23 mouse cellular contexts compared by ENCODE assay signal in the genomic region with DNA sequence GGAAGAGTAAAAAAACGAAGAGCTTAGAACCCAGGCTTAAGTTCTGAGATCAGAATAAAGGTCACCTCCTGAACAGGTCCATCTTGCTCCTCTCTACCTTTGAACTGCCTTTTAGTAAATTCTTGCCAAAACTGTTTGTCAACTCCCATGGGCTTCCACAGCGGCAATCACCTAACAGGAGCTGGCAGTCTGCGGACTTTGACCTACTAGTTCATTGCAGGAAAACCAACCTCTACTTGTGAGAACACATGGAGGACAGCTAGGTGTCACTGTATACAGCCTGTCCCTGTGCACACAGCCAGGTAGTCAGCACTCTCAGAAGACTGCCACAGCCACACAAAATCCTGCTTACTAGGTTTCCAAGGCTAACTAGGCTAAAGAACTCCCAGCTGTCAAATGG.
DNase-seq lines count a peak whose midpoint lies in the region; ATAC-seq lines count a peak whose summit lies in the region.
"Had no signal": no experiment of that assay in that cellular context is flagged by ENCODE, and none has a peak within 500 bp of the region (broad histone marks: within the 10 kb centered on the region; RNA-seq: fewer than 3 reads in every experiment).

No protein-coding gene starts in this region.

- no peaks in the 10 kb centered on the region for H3K9me3 ChIP-seq in kidney, embryonic 16.5 days (ENCODE audit: low read length)
- H3K9me3 ChIP-seq in liver, embryonic 15.5 days (replicated peaks) = no peaks in the 10 kb centered on the region
- H3K9me3 ChIP-seq in liver, embryonic 12.5 days (replicated peaks) = no peaks in the 10 kb centered on the region
- no peaks in the 10 kb centered on the region for H3K9me3 ChIP-seq in neural tube, embryonic 15.5 days (replicated peaks)
- H3K9me3 ChIP-seq: embryonic facial prominence, embryonic 15.5 days; hindbrain, embryonic 10.5 days; limb, embryonic 15.5 days; midbrain, embryonic 10.5 days; neural tube, embryonic 13.5 days had no signal

- DNase-seq in kidney, adult 18-20 months = peak; percentile 41
- peak; percentile 56 to 79 for DNase-seq in kidney, postnatal 36 days
- DNase-seq in left cerebral cortex, postnatal 10 days (ENCODE audit: extremely low spot score in 1 of 2, low spot score in 2 of 2) = no peak
- DNase-seq: adrenal gland, postnatal 25 days; cerebellum, adult 9-10 months; gastrocnemius, postnatal 10 days; layer of hippocampus, adult 9-11 months had no signal

- H3K27me3 ChIP-seq in kidney, embryonic 16.5 days (ENCODE audit: insufficient read depth, low read length) = no peaks in the 10 kb centered on the region
- no peaks in the 10 kb centered on the region for H3K27me3 ChIP-seq in liver, embryonic 15.5 days
- H3K27me3 ChIP-seq in liver, embryonic 12.5 days (replicated peaks) = no peaks in the 10 kb centered on the region
- no peaks in the 10 kb centered on the region for H3K27me3 ChIP-seq in neural tube, embryonic 15.5 days (replicated peaks)
- H3K27me3 ChIP-seq: embryonic facial prominence, embryonic 15.5 days; limb, embryonic 15.5 days; neural tube, embryonic 13.5 days had no signal

- peaks cover 83% of the 10 kb centered on the region for H3K36me3 ChIP-seq in kidney, embryonic 16.5 days (ENCODE audit: insufficient read depth, low read length)
- peaks cover 95% of the 10 kb centered on the region for H3K36me3 ChIP-seq in liver, embryonic 15.5 days (replicated peaks)
- peaks cover 100% of the 10 kb centered on the region for H3K36me3 ChIP-seq in liver, embryonic 12.5 days
- peaks cover 89% of the 10 kb centered on the region for H3K36me3 ChIP-seq in neural tube, embryonic 15.5 days

- no peak overlapping the region for H3K4me2 ChIP-seq in kidney, embryonic 16.5 days (replicated peaks; ENCODE audit: low read depth, low read length)
- H3K4me2 ChIP-seq in liver, embryonic 15.5 days = no peak overlapping the region
- no peak overlapping the region for H3K4me2 ChIP-seq in liver, embryonic 12.5 days
- H3K4me2 ChIP-seq in neural tube, embryonic 15.5 days = no peak overlapping the region
- H3K4me2 ChIP-seq: embryonic facial prominence, embryonic 15.5 days; heart, embryonic 11.5 days; limb, embryonic 15.5 days; neural tube, embryonic 13.5 days had no signal

- H3K4me3 ChIP-seq in kidney, embryonic 16.5 days (ENCODE audit: low read length) = no peak overlapping the region
- no peak overlapping the region for H3K4me3 ChIP-seq in liver, embryonic 15.5 days (replicated peaks)
- no peak overlapping the region for H3K4me3 ChIP-seq in liver, embryonic 12.5 days
- H3K4me3 ChIP-seq in neural tube, embryonic 15.5 days (replicated peaks) = no peak overlapping the region
- H3K4me3 ChIP-seq: embryonic facial prominence, embryonic 15.5 days; hindbrain, embryonic 10.5 days; limb, embryonic 15.5 days; midbrain, embryonic 10.5 days; myocyte; neural tube, embryonic 13.5 days had no signal

- WGBS in kidney, embryonic 16.5 days = 98% methylated on average over 3 of the region's 3 CpGs
- WGBS in liver, embryonic 15.5 days (ENCODE audit: insufficient replicate concordance) = 89% methylated on average over 3 of the region's 3 CpGs
- WGBS in liver, embryonic 12.5 days (ENCODE audit: insufficient replicate concordance) = 84% methylated on average over 3 of the region's 3 CpGs
- WGBS in neural tube, embryonic 15.5 days = 94% methylated on average over 3 of the region's 3 CpGs

- intact Hi-C loops in left cerebral cortex, postnatal 10 days (cut with DNase I) = no loop called here

- H3K4me1 ChIP-seq in kidney, embryonic 16.5 days (ENCODE audit: insufficient read depth, low read length) = no peaks in the 10 kb centered on the region
- no peaks in the 10 kb centered on the region for H3K4me1 ChIP-seq in liver, embryonic 15.5 days (replicated peaks)
- H3K4me1 ChIP-seq in liver, embryonic 12.5 days = no peaks in the 10 kb centered on the region
- H3K4me1 ChIP-seq in neural tube, embryonic 15.5 days = no peaks in the 10 kb centered on the region
- H3K4me1 ChIP-seq: embryonic facial prominence, embryonic 15.5 days; hindbrain, embryonic 10.5 days; limb, embryonic 15.5 days; midbrain, embryonic 10.5 days; neural tube, embryonic 13.5 days had no signal

- no peak overlapping the region for H3K9ac ChIP-seq in kidney, embryonic 16.5 days (replicated peaks; ENCODE audit: low read length)
- H3K9ac ChIP-seq in liver, embryonic 15.5 days = no peak overlapping the region
- H3K9ac ChIP-seq in liver, embryonic 12.5 days = no peak overlapping the region
- H3K9ac ChIP-seq in neural tube, embryonic 15.5 days (replicated peaks) = no peak overlapping the region
- H3K9ac ChIP-seq: embryonic facial prominence, embryonic 15.5 days; limb, embryonic 15.5 days; neural tube, embryonic 13.5 days had no signal

- no peak overlapping the region for H3K27ac ChIP-seq in kidney, embryonic 16.5 days (ENCODE audit: low read length)
- H3K27ac ChIP-seq in liver, embryonic 15.5 days (replicated peaks) = no peak overlapping the region
- H3K27ac ChIP-seq in liver, embryonic 12.5 days = no peak overlapping the region
- no peak overlapping the region for H3K27ac ChIP-seq in neural tube, embryonic 15.5 days (replicated peaks)
- H3K27ac ChIP-seq: embryonic facial prominence, embryonic 15.5 days; hindbrain, embryonic 10.5 days; kidney, postnatal 0 days; limb, embryonic 15.5 days; midbrain, embryonic 10.5 days; neural tube, embryonic 13.5 days had no signal

- ATAC-seq in kidney, embryonic 16.5 days (ENCODE audit: low FRiP score, low TSS enrichment) = no peak
- ATAC-seq in liver, embryonic 15.5 days (ENCODE audit: insufficient read depth) = peak; percentile 42; the same call in 1 of the 2 replicates
- ATAC-seq in liver, embryonic 12.5 days = no peak
- no peak for ATAC-seq in neural tube, embryonic 15.5 days (ENCODE audit: low FRiP score)
- ATAC-seq: activated CD4-positive, CD25-positive, alpha-beta regulatory T cell, adult 4 months; forebrain, embryonic 14.5 days; hindbrain, embryonic 16.5 days; midbrain, embryonic 16.5 days had no signal

Comparison
In these comparisons a context has a peak if more than half of its experiments do, and no peak if none do; other contexts are left out.
1. DNase-seq: peak in kidney, adult 18-20 months (single experiment) and kidney, postnatal 36 days (2 of 2); none in left cerebral cortex, postnatal 10 days (0 of 2).